Mouse (Mus musculus) kidney, postnatal 10 days (tissue): Measurements from ENCODE around the gene Capn3.

ENCODE experiments used
- DNase-seq: peaks from one replicate; pipeline ENCODE4 v3.0.0; 2021; ENCODE audit warnings: mixed read lengths

Capn3 gene

GRCm38 (mm10) chr2:120482506-120483389 is 26.9 kb downstream of the Capn3 start:
- peak; percentile 26 for DNase-seq

- no peak for DNase-seq
These were observed 28.4 kb downstream of the Capn3 start for GRCm38 (mm10) chr2:120484241-120484640.

GRCm38 (mm10) chr2:120493254-120493653 is 37.4 kb downstream of the Capn3 start:
- DNase-seq, result no peak

- DNase-seq, result no peak
These were observed 40.7 kb downstream of the Capn3 start for GRCm38 (mm10) chr2:120496511-120496910.

- DNase-seq, result no peak
These were observed 44.2 kb downstream of the Capn3 start for GRCm38 (mm10) chr2:120499971-120500471.

GRCm38 (mm10) chr2:120501136-120501918 is 45.5 kb downstream of the Capn3 start:
- DNase-seq, result no peak

- peak; percentile 32 for DNase-seq
These were observed 46.2 kb downstream of the Capn3 start for GRCm38 (mm10) chr2:120501931-120502604.

GRCm38 (mm10) chr2:120502605-120502990 is 46.8 kb downstream of the Capn3 start:
- DNase-seq, result peak; percentile 63

- DNase-seq, result no peak
These were observed 47.3 kb downstream of the Capn3 start for GRCm38 (mm10) chr2:120503094-120503493.

GRCm38 (mm10) chr2:120503992-120504391 is 48.2 kb downstream of the Capn3 start:
- no peak for DNase-seq

DNA sequence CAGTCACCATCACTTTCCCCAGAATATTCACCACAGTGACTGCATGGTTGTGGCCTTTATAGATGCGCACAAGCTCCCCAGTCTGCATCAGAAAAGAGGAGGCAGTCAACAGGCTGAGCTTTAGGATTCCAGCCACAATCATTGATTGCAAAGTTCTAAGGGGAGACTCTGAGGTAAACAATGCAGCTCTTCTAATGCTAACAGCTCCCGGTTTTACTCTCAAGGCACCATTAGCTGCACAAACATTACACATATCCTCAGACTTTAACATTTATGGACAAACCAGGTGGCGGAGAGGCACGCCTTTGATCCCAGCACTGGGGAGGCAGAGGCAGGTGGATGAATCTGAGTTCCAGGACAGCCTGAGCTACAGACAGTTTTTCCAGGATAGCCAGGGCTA is 58.4 kb downstream of the Capn3 start:
- no peak for DNase-seq

GRCm38 (mm10) chr2:120518547-120519210 is 62.9 kb downstream of the Capn3 start:
- DNase-seq, result no peak

DNA sequence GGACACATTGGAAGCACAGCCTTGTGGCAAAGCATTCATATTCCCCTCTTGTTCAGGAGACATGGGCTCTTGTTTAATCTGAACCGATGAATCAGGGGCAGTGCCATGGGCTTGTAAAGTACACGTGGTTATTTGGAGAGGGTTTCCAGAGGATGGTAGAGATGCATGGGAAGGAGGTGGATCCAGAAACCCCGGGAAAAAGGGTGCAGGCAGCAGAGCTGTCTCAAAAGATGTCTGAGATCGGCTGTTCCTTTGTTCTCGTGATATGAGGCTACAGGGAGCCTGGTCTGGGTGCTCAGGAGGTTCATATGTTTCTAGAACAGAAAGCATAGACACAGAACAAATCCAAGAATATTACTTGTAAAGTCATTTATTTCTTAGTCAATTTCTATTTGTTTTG is 71.0 kb downstream of the Capn3 start:
- DNase-seq, result no peak

DNA sequence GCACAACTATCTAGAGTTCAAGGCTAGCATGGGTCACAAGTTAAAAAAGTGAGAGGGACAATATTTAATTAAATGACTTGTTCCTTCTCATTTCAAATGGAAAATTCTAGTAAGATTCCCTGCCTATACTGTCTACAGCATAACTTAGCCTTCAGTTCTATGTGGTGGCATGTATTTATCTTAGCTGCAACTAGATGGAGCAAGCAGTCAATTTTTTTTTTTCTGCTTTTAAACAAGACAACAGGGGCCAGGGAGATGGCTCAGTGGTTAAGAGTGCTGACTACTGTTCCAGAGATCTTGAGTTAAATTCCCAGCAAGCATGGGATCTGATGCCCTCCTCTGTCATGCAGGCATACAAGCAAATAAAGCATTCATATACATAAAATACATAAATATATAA is 73.7 kb downstream of the Capn3 start:
- no peak for DNase-seq

GRCm38 (mm10) chr2:120531223-120531622 is 75.4 kb downstream of the Capn3 start:
- no peak for DNase-seq

- no peak for DNase-seq
These were observed 83.5 kb downstream of the Capn3 start for GRCm38 (mm10) chr2:120539333-120539732.

DNA sequence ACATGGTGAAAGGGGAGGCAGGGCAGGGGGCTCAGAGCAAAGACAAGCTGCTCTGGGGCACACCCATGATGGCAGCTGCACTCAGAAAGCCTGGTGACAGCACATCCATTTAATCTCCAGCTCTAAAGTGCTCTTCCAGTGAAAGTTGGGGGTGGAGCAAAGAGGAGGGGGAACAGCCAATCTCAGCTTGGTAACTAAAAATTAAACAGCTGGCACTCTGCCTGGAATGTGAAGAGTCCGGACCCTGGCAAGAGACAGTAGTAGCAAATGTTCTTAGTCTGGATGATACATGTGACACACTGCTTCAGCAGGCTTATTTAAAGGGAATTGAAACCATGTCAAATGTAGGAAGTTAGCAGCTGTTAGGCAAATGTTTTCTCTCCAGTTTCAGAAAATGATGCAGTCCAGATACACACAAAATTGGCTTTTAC is 84.0 kb downstream of the Capn3 start:
- DNase-seq, result peak; percentile 88

GRCm38 (mm10) chr2:120544732-120545131 is 88.9 kb downstream of the Capn3 start:
- DNase-seq, result no peak
